Mouse (Mus musculus) frontal cortex, adult 2 months (tissue): Measurements from ENCODE around the gene Vmn2r60. TPM values are rescaled to one million over a fixed set of nuclear protein-coding genes. Genes with fewer than 3 reads are reported as not detected.
"Not testable (repeated sequence)": the region's sequence is repeated elsewhere in the genome, so short reads cannot be mapped to it uniquely, and the experiment has no call there.

Source experiments
- DNase-seq, 2 experiments: peaks; one replicate each; pipeline ENCODE4 v3.0.0; 2022; ENCODE audit warnings: low spot score in 1 of 2; ENCODE audit errors: extremely low spot score in 1 of 2
- polyA plus RNA-seq: library from polyadenylated mRNA; depleted of rRNA; stranded (reverse); fragments of >200 nt; gene quantifications from 2 replicates; pipeline ENCODE4 v1.2.3, GENCODE M21; 2012; rRNA removed

Gene Vmn2r60
- polyA plus RNA-seq: not detected in 2 replicates

- DNase-seq: no peak
Measured at GRCm38 (mm10) chr7:42107470-42107869, at the start of gene Vmn2r60. Vmn2r60 (plus strand) TSS chr7:42107770.

- DNase-seq: no peak
Measured at GRCm38 (mm10) chr7:42058923-42059322, 48.6 kb upstream of the Vmn2r60 start, which contains the start of gene Vmn2r59. Vmn2r59 (minus strand) TSS chr7:42059023.

GRCm38 (mm10) chr7:42107061-42107460, 509 bp upstream of the Vmn2r60 start:
- not testable (repeated sequence) for DNase-seq

Other genes starting within 250 kb of the Vmn2r60 start
- gene Vmn2r58, start 235.1 kb upstream of the Vmn2r60 start, polyA plus RNA-seq: not detected in 2 replicates
- gene Vmn2r59, start 48.7 kb upstream of the Vmn2r60 start, polyA plus RNA-seq: not detected in 2 replicates
- gene Vmn2r61, start 152.3 kb downstream of the Vmn2r60 start, polyA plus RNA-seq: not detected in 2 replicates